Mouse (Mus musculus) stomach, embryonic 14.5 days (tissue): ENCODE results near the gene Kdm6b. TPM values are rescaled to one million over a fixed set of nuclear protein-coding genes. Genes with fewer than 3 reads are reported as not detected.

Experiments used
- ATAC-seq: fragments of 200-750 bp; cut with Nextera tagmentation; 2 replicates; pipeline ENCODE4 v1.8.0; 2017; ENCODE audit warnings: low read depth, moderate TSS enrichment; ENCODE audit not compliant: insufficient number of reproducible peaks, insufficient read depth, low FRiP score
- H3K27ac ChIP-seq: fragments of 300-500 bp; sonication (generic); 2 replicates; pipeline ENCODE4 v1.5.1; 2014; ENCODE audit warnings: mild to moderate bottlenecking, low read length, moderate library complexity, mixed read lengths
- H3K27me3 ChIP-seq: fragments of 300-500 bp; sonication (generic); 2 replicates; pipeline ENCODE4 v1.6.1; 2014; ENCODE audit warnings: low read length, control low read depth, mixed read lengths; ENCODE audit not compliant: control insufficient read depth, insufficient read depth
- H3K36me3 ChIP-seq: fragments of 300-500 bp; sonication (generic); 2 replicates; pipeline ENCODE4 v1.6.1; 2014; ENCODE audit warnings: mild to moderate bottlenecking, control low read depth, low read length, moderate library complexity, mixed read lengths; ENCODE audit not compliant: control insufficient read depth, insufficient read depth
- H3K4me1 ChIP-seq: fragments of 300-500 bp; sonication (generic); 2 replicates; pipeline ENCODE4 v1.6.1; 2014; ENCODE audit warnings: low read length, control low read depth, mixed read lengths; ENCODE audit not compliant: control insufficient read depth, insufficient read depth
- H3K4me2 ChIP-seq: fragments of 300-500 bp; sonication (generic); replicated peaks from 2 replicates; pipeline ENCODE4 v1.6.1; 2014; ENCODE audit warnings: low read depth, low read length, control low read depth
- H3K4me3 ChIP-seq: fragments of 300-500 bp; sonication (generic); 2 replicates; pipeline ENCODE4 v1.5.1; 2014; ENCODE audit warnings: low read depth, low read length, control low read depth
- H3K9ac ChIP-seq: fragments of 300-500 bp; sonication (generic); replicated peaks from 2 replicates; pipeline ENCODE4 v1.6.1; 2014; ENCODE audit warnings: low read depth, mild to moderate bottlenecking, control low read depth, low read length, moderate library complexity, mixed read lengths
- H3K9me3 ChIP-seq: fragments of 300-500 bp; sonication (generic); 2 replicates; pipeline ENCODE4 v1.6.1; 2016; ENCODE audit warnings: low read depth, low read length, control low read depth; ENCODE audit not compliant: control insufficient read depth
- WGBS: fragments of 180-500 bp; shearing (Covaris S2); extraction: QIAGEN DNeasy Blood & Tissue Kit; methylation state at CpG from one replicate; pipeline ENCODE4 v1.1.7; 2014; 5-methylcytosine and 5-hydroxymethylcytosine counted together
- polyA plus RNA-seq: library from polyadenylated mRNA; unstranded; fragments of >200 nt; fragmentation: Nextera tagmentation; extraction: Ambion mirVana; gene quantifications from 2 replicates; pipeline ENCODE4 v1.2.1, GENCODE M21; 2014

Gene Kdm6b
- polyA plus RNA-seq, 1 experiment from 2014 or later = 34.3 TPM

GRCm38 (mm10) chr11:69411073-69411535 lies 2.4 kb downstream of the Kdm6b start:
- no peaks in the 10 kb centered on the region for H3K27me3 ChIP-seq
- peak overlapping the region; percentile 99 for H3K27ac ChIP-seq
- H3K36me3 ChIP-seq = peaks cover 35% of the 10 kb centered on the region
- WGBS = under 1% methylated on average over 26 of the region's 26 CpGs
- peak; percentile 71 for ATAC-seq
- peak overlapping the region; percentile 84 for H3K9ac ChIP-seq
- peak overlapping the region; percentile 84 for H3K4me3 ChIP-seq
- H3K9me3 ChIP-seq = no peaks in the 10 kb centered on the region
- H3K4me2 ChIP-seq = peak overlapping the region; percentile 99
- H3K4me1 ChIP-seq = peaks cover 39% of the 10 kb centered on the region

- under 1% methylated on average over 41 of the region's 41 CpGs for WGBS
- Histone ChIP-seq H3K27me3 (no peaks in the 10 kb centered on the region), H3K9ac (peak overlapping the region; percentile 84), H3K27ac (peak overlapping the region; percentile 99), H3K4me2 (peak overlapping the region; percentile 99), H3K36me3 (peaks cover 41% of the 10 kb centered on the region), H3K4me3 (peak overlapping the region; percentile 84), H3K4me1 (peaks cover 39% of the 10 kb centered on the region), H3K9me3 (no peaks in the 10 kb centered on the region)
- ATAC-seq = 0 out of 2 replicates have a peak, but pooled peaks have one; percentile 3
Observed at GRCm38 (mm10) chr11:69410310-69411072, 3.0 kb downstream of the Kdm6b start.

GRCm38 (mm10) chr11:69410045-69410309 lies 3.5 kb downstream of the Kdm6b start:
- WGBS = 0% methylated on average over 18 of the region's 18 CpGs
- no peak for ATAC-seq
- peaks cover 39% of the 10 kb centered on the region for H3K4me1 ChIP-seq

GRCm38 (mm10) chr11:69409378-69410044 lies 4.0 kb downstream of the Kdm6b start:
- Histone ChIP-seq H3K36me3 (peaks cover 50% of the 10 kb centered on the region), H3K27me3 (no peaks in the 10 kb centered on the region), H3K9ac (peak overlapping the region; percentile 84), H3K4me2 (peak overlapping the region; percentile 99), H3K9me3 (no peaks in the 10 kb centered on the region), H3K4me1 (peaks cover 37% of the 10 kb centered on the region), H3K27ac (peak overlapping the region; percentile 99), H3K4me3 (peak overlapping the region; percentile 84)
- under 1% methylated on average over 41 of the region's 46 CpGs for WGBS
- peak; percentile 54 for ATAC-seq

More at GRCm38 (mm10) chr11:69410045-69410309, 3.5 kb downstream of the Kdm6b start:
- Histone ChIP-seq H3K4me3 (peak overlapping the region; percentile 84), H3K9me3 (no peaks in the 10 kb centered on the region), H3K4me2 (peak overlapping the region; percentile 99), H3K27me3 (no peaks in the 10 kb centered on the region), H3K27ac (peak overlapping the region; percentile 99), H3K36me3 (peaks cover 46% of the 10 kb centered on the region), H3K9ac (peak overlapping the region; percentile 84)

- peak overlapping the region; percentile 99 for H3K27ac ChIP-seq
- peaks cover 57% of the 10 kb centered on the region for H3K36me3 ChIP-seq
Observed at GRCm38 (mm10) chr11:69408541-69409377, 4.7 kb downstream of the Kdm6b start.

GRCm38 (mm10) chr11:69407724-69408004 lies 5.8 kb downstream of the Kdm6b start:
- Histone ChIP-seq H3K4me3 (no peak overlapping the region), H3K4me1 (peaks cover 19% of the 10 kb centered on the region), H3K9ac (no peak overlapping the region), H3K9me3 (no peaks in the 10 kb centered on the region), H3K27ac (no peak overlapping the region), H3K27me3 (no peaks in the 10 kb centered on the region), H3K4me2 (0 out of 2 replicates have a peak overlapping the region, but pooled peaks have one; percentile 99), H3K36me3 (peaks cover 59% of the 10 kb centered on the region)
- WGBS = 86% methylated on average over 4 of the region's 4 CpGs
- ATAC-seq = no peak

More at GRCm38 (mm10) chr11:69408541-69409377, 4.7 kb downstream of the Kdm6b start:
- peaks cover 30% of the 10 kb centered on the region for H3K4me1 ChIP-seq
- WGBS = under 1% methylated on average over 33 of the region's 33 CpGs
- H3K9me3 ChIP-seq = no peaks in the 10 kb centered on the region
- no peaks in the 10 kb centered on the region for H3K27me3 ChIP-seq
- peak overlapping the region; percentile 84 for H3K9ac ChIP-seq
- peak; percentile 72 for ATAC-seq
- H3K4me2 ChIP-seq = peak overlapping the region; percentile 99
- peak overlapping the region; percentile 84 for H3K4me3 ChIP-seq

- Histone ChIP-seq H3K27me3 (no peaks in the 10 kb centered on the region), H3K9me3 (no peaks in the 10 kb centered on the region), H3K4me1 (peaks cover 13% of the 10 kb centered on the region), H3K9ac (no peak overlapping the region), H3K4me2 (no peak overlapping the region), H3K4me3 (no peak overlapping the region), H3K36me3 (peaks cover 60% of the 10 kb centered on the region), H3K27ac (no peak overlapping the region)
- ATAC-seq = no peak
- WGBS = 82% methylated on average over 16 of the region's 16 CpGs
Observed at GRCm38 (mm10) chr11:69406867-69407723, 6.4 kb downstream of the Kdm6b start.
